18 mouse cellular contexts compared by ENCODE assay signal in the genomic region with DNA sequence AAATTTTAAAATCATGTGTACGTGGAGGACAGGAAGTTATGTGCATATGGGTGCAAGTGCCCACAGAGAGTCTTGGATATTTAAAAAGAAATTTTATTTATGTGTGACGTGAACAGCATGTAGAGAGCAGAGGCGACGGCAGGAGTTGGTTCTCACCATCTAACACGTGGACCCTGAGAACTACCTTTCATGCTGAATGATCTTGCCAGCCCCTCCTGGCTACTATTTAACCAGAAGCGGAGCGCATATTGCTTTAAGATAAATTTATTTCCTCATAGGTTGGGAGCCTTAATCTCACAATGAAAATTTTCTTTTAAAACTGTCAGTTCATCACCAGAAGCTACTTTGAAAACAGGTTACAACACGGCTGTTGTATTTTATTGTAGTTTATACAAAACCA. TPM values are rescaled to one million over a fixed set of nuclear protein-coding genes. Genes with fewer than 3 reads are reported as not detected.
"Had no signal": no experiment of that assay in that cellular context is flagged by ENCODE, and none has a peak within 500 bp of the region (broad histone marks: within the 10 kb centered on the region; RNA-seq: fewer than 3 reads in every experiment).

No protein-coding gene starts in this region.

- H3K27me3 ChIP-seq: neural tube, embryonic 12.5 days; neural tube, embryonic 13.5 days; neural tube, embryonic 15.5 days; stomach, embryonic 15.5 days had no signal

- H3K4me3 ChIP-seq: neural tube, embryonic 12.5 days; neural tube, embryonic 13.5 days; neural tube, embryonic 15.5 days; stomach, embryonic 15.5 days had no signal

- DNase-seq: retina, postnatal 1 day; right cerebral cortex, adult 18-20 months; right cerebral cortex, postnatal 14 days; right cerebral cortex, postnatal 25 days; right cerebral cortex, postnatal 4 days; spleen, adult 18-20 months; thymus, adult 18-20 months; thymus, adult 2 months; thymus, postnatal 14 days; thymus, postnatal 25 days; thymus, postnatal 36 days; thymus, postnatal 4 days had no signal

- H3K4me1 ChIP-seq: neural tube, embryonic 12.5 days; neural tube, embryonic 13.5 days; neural tube, embryonic 15.5 days; stomach, embryonic 15.5 days had no signal

- H3K36me3 ChIP-seq: stomach, embryonic 15.5 days had no signal

- H3K9me3 ChIP-seq: neural tube, embryonic 12.5 days; neural tube, embryonic 13.5 days; neural tube, embryonic 15.5 days; stomach, embryonic 15.5 days had no signal

- H3K27ac ChIP-seq: neural tube, embryonic 12.5 days; neural tube, embryonic 13.5 days; neural tube, embryonic 15.5 days; stomach, embryonic 15.5 days had no signal

- H3K9ac ChIP-seq: neural tube, embryonic 12.5 days; neural tube, embryonic 13.5 days; neural tube, embryonic 15.5 days; stomach, embryonic 15.5 days had no signal

- H3K4me2 ChIP-seq: neural tube, embryonic 12.5 days; neural tube, embryonic 13.5 days; neural tube, embryonic 15.5 days; stomach, embryonic 15.5 days had no signal

RNA-seq across cellular contexts. Expression of a gene that starts 45.6 kb away (rescaled TPM):
- total RNA-seq: neutrophil, adult 5-6 weeks had no signal
- polyA plus RNA-seq: spleen, adult 2 months had no signal
